In the genomic region with DNA sequence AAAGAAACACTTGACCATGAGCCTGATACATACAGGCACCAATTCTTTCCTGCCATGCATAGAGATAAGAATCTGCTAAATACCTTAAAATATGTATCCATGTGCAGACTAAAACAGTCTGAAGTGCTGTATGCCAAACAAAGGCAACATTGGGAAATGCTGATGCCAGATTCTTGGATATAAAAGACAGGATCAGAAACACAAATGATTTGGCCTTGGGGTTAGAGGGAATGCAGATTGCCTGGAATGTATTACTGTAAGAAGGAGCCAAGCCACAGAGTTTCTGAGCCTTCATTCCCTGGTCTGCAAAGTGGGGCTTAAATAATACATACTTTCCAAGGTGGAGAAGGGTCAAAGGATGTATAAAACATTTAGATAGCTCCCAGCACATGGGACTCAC, we compare ENCODE assay signal across 21 mouse cellular contexts.
"Had no signal": no experiment of that assay in that cellular context is flagged by ENCODE, and none has a peak within 500 bp of the region (broad histone marks: within the 10 kb centered on the region; RNA-seq: fewer than 3 reads in every experiment).

No protein-coding gene starts in this region.

- H3K9ac ChIP-seq: kidney, embryonic 15.5 days; limb, embryonic 13.5 days; liver, embryonic 12.5 days; liver, embryonic 15.5 days; lung, embryonic 15.5 days; neural tube, embryonic 13.5 days; stomach, embryonic 15.5 days had no signal

- ATAC-seq: liver, embryonic 12.5 days had no signal

- H3K4me3 ChIP-seq: kidney, embryonic 15.5 days; limb, embryonic 10.5 days; limb, embryonic 13.5 days; liver, embryonic 12.5 days; liver, embryonic 15.5 days; lung, embryonic 15.5 days; myocyte; neural tube, embryonic 13.5 days; stomach, embryonic 15.5 days had no signal

- H3K9me3 ChIP-seq: kidney, embryonic 15.5 days; limb, embryonic 10.5 days; limb, embryonic 13.5 days; liver, embryonic 12.5 days; liver, embryonic 15.5 days; lung, embryonic 15.5 days; neural tube, embryonic 13.5 days; stomach, embryonic 15.5 days had no signal

- H3K27ac ChIP-seq: kidney, embryonic 15.5 days; limb, embryonic 10.5 days; limb, embryonic 13.5 days; liver, embryonic 12.5 days; liver, embryonic 15.5 days; lung, embryonic 15.5 days; stomach, embryonic 15.5 days had no signal

- H3K4me1 ChIP-seq: kidney, embryonic 15.5 days; liver, embryonic 12.5 days; liver, embryonic 15.5 days; lung, embryonic 15.5 days; megakaryocyte, embryonic 14.5 days; stomach, embryonic 15.5 days had no signal

- H3K27me3 ChIP-seq: kidney, embryonic 15.5 days; liver, embryonic 12.5 days; liver, embryonic 15.5 days; lung, embryonic 15.5 days; megakaryocyte, embryonic 14.5 days; stomach, embryonic 15.5 days had no signal

- DNase-seq: kidney, adult 8-10 months; kidney, postnatal 10 days; kidney, postnatal 36 days; liver; lung, adult 18-20 months; lung, postnatal 10 days; lung, postnatal 36 days; right cerebral cortex, postnatal 25 days; spleen, adult 18-20 months; thymus, postnatal 25 days had no signal

- H3K36me3 ChIP-seq: kidney, embryonic 15.5 days; limb, embryonic 10.5 days; limb, embryonic 13.5 days; liver, embryonic 12.5 days; liver, embryonic 15.5 days; lung, embryonic 15.5 days; neural tube, embryonic 13.5 days; stomach, embryonic 15.5 days had no signal

- H3K4me2 ChIP-seq: kidney, embryonic 15.5 days; limb, embryonic 13.5 days; liver, embryonic 12.5 days; liver, embryonic 15.5 days; lung, embryonic 15.5 days; midbrain, embryonic 11.5 days; neural tube, embryonic 13.5 days; stomach, embryonic 15.5 days had no signal
